Mouse (Mus musculus) embryonic facial prominence, embryonic 14.5 days (tissue): Measurements from ENCODE around the gene Hoxc5. TPM values are rescaled to one million over a fixed set of nuclear protein-coding genes. Genes with fewer than 3 reads are reported as not detected.

ENCODE experiments used
- ATAC-seq: fragments of 200-750 bp; cut with Nextera tagmentation; 2 replicates; pipeline ENCODE4 v1.8.0; 2017; ENCODE audit warnings: low read depth, moderate number of reproducible peaks, moderate TSS enrichment
- DNase-seq: peaks from one replicate; pipeline ENCODE4 v3.0.0-alpha.2; 2015; ENCODE audit warnings: low spot score
- H3K27ac ChIP-seq: fragments of 300-500 bp; sonication (generic); replicated peaks from 2 replicates; pipeline ENCODE4 v1.5.1; 2014; ENCODE audit warnings: low read depth, mild to moderate bottlenecking, low read length, moderate library complexity
- H3K27me3 ChIP-seq: fragments of 300-500 bp; sonication (generic); replicated peaks from 2 replicates; pipeline ENCODE4 v1.6.1; 2014; ENCODE audit warnings: low read length; ENCODE audit not compliant: control insufficient read depth, insufficient read depth
- H3K36me3 ChIP-seq: fragments of 300-500 bp; sonication (generic); 2 replicates; pipeline ENCODE4 v1.6.1; 2014; ENCODE audit warnings: low read length, mixed read lengths; ENCODE audit not compliant: control insufficient read depth, insufficient read depth
- H3K4me1 ChIP-seq: fragments of 300-500 bp; sonication (generic); 2 replicates; pipeline ENCODE4 v1.6.1; 2014; ENCODE audit warnings: antibody characterized with exemption, low read length; ENCODE audit not compliant: control insufficient read depth, insufficient read depth
- H3K4me2 ChIP-seq: fragments of 300-500 bp; sonication (generic); 2 replicates; pipeline ENCODE4 v1.6.1; 2014; ENCODE audit warnings: low read depth, mild to moderate bottlenecking, low read length, moderate library complexity, mixed read lengths
- H3K4me3 ChIP-seq: fragments of 300-500 bp; sonication (generic); 2 replicates; pipeline ENCODE4 v1.5.1; 2014; ENCODE audit warnings: low read depth, mild to moderate bottlenecking, low read length
- H3K9ac ChIP-seq: fragments of 300-500 bp; sonication (generic); 2 replicates; pipeline ENCODE4 v1.6.1; 2014; ENCODE audit warnings: low read depth, mild to moderate bottlenecking, low read length, moderate library complexity, mixed read lengths
- H3K9me3 ChIP-seq: fragments of 300-500 bp; sonication (generic); 2 replicates; pipeline ENCODE4 v1.6.1; 2016; ENCODE audit warnings: low read length; ENCODE audit not compliant: control insufficient read depth
- WGBS: fragments of 180-500 bp; shearing (Covaris S2); extraction: QIAGEN DNeasy Blood & Tissue Kit; methylation state at CpG from one replicate; pipeline ENCODE4 v1.1.7; 2014; 5-methylcytosine and 5-hydroxymethylcytosine counted together
- polyA plus RNA-seq: library from polyadenylated mRNA; unstranded; fragments of >200 nt; fragmentation: Nextera tagmentation; extraction: Ambion mirVana; gene quantifications from 2 replicates; pipeline ENCODE4 v1.2.1, GENCODE M21; 2014

Hoxc5 gene
- polyA plus RNA-seq, 1 experiment from 2014 or later = 0.96 TPM

DNA sequence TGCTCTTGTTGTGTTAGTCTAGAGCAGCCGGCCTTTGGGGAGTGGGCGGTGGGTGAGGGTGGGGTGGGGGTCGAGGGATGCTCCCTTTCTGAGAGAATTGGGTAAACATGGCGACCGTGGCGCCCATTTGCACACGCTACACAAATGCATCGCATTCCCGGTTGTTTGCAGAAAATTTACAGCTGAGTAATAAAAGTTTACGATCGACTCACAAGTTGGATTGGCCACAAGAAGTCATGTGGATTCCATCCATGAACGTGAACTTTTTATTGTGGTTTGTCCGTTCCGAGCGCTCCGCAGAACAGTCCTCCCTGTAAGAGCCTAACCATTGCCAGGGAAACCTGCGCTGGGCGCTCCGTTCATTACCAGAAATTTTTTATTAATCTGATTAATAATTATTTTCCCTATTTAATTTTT, 30.7 kb downstream of the Hoxc5 start, which contains the start of gene Hoxc6:
Gene Hoxc6, plus strand, starts transcription at position 319 of the 417 bp plus-strand sequence.
- peaks cover 98% of the 10 kb centered on the region for H3K27me3 ChIP-seq
- H3K4me3 ChIP-seq = peak within 1 kb of the TSS; percentile 44
- peak within 1 kb of the TSS; percentile 72 for H3K4me2 ChIP-seq
- WGBS = 2% methylated on average over 19 of the region's 19 CpGs
- DNase-seq (no peak), ATAC-seq (no peak)
- H3K4me1 ChIP-seq = peaks cover 15% of the 10 kb centered on the region; the same call in 1 of the 2 replicates
- H3K27ac ChIP-seq = no peak within 1 kb of the TSS
- H3K9ac ChIP-seq = no peak within 1 kb of the TSS
- no peaks in the 10 kb centered on the region for H3K9me3 ChIP-seq
- no peaks in the 10 kb centered on the region for H3K36me3 ChIP-seq

DNA sequence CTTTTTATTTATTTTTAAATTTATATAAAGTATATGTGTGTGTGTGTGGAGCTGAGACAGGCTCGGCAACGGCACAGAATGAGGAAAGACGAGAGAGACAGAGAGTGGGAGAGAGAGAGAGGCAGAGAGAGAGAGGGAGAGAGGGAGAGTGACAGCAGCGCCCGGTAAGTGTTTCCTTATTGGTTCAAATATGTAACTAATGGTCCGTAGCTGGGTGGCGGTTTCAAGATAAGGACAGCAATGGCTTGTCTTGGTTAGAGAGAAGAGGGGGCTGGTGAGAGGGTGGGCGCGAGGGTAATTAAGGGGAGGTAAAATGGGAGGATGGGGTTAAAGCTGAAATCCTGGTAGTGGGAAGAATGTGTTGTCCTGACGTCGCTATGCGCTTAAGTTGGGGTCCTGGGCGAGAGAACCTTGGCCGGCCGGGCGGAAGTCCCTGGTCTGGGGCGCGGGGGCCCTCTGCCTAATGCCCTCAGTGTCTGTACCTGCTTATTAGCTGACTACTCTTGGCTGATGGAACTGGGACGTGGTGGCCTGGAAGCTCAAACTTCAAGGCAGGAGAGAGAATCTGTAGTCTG, 31.5 kb downstream of the Hoxc5 start:
- no peak overlapping the region for H3K9ac ChIP-seq
- no peak overlapping the region for H3K27ac ChIP-seq

DNA sequence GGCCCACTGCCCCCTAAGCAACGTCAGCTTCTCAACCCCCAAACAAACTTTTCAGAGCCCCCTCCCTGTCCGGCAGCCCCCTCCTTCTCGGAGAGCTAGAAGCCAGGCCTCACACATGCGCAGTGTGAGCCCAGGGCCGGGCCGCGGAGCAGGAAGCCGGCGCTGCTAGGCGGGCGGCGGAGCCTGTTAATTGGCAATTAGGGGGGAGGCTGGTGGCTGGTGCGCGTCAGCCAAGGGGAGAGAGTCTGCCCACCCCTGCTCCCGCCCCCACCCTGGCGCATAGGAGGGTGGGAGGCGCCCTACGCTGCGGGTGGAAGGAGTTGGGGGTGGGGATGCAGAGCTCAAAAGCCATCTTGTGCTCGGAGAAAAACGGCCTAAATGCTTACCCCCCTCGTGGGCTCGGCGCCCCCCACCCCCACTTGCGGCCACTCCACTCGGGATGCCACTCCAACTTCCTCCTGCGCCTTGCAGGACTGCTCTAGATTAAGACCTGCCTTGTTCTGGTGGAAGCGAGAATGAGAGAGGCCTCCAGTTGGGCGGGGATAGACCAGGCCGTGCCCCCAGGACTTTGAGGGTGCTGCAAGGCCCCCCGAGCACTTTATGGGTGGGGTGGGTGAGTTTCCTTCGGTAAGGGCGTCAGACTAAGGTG, 32.1 kb downstream of the Hoxc5 start:
- DNase-seq (peak; percentile 64), ATAC-seq (peak; percentile 81)
- under 1% methylated on average over 23 of the region's 33 CpGs for WGBS
- H3K4me2 ChIP-seq = peak overlapping the region; percentile 72
- peaks cover 15% of the 10 kb centered on the region; the same call in 1 of the 2 replicates for H3K4me1 ChIP-seq
- no peak overlapping the region for H3K27ac ChIP-seq
- H3K4me3 ChIP-seq = peak overlapping the region; percentile 44
- H3K27me3 ChIP-seq = peaks cover 100% of the 10 kb centered on the region
- peak overlapping the region; percentile 49 for H3K9ac ChIP-seq
- no peaks in the 10 kb centered on the region for H3K36me3 ChIP-seq
- no peaks in the 10 kb centered on the region for H3K9me3 ChIP-seq

More for the DNA sequence above, 31.5 kb downstream of the Hoxc5 start:
- DNase-seq (no peak), ATAC-seq (no peak)
- H3K9me3 ChIP-seq = no peaks in the 10 kb centered on the region
- peaks cover 15% of the 10 kb centered on the region; the same call in 1 of the 2 replicates for H3K4me1 ChIP-seq
- WGBS = 1% methylated on average over 17 of the region's 19 CpGs
- no peaks in the 10 kb centered on the region for H3K36me3 ChIP-seq
- H3K27me3 ChIP-seq = peaks cover 99% of the 10 kb centered on the region
- peak overlapping the region; percentile 44 for H3K4me3 ChIP-seq
- H3K4me2 ChIP-seq = peak overlapping the region; percentile 72

DNA sequence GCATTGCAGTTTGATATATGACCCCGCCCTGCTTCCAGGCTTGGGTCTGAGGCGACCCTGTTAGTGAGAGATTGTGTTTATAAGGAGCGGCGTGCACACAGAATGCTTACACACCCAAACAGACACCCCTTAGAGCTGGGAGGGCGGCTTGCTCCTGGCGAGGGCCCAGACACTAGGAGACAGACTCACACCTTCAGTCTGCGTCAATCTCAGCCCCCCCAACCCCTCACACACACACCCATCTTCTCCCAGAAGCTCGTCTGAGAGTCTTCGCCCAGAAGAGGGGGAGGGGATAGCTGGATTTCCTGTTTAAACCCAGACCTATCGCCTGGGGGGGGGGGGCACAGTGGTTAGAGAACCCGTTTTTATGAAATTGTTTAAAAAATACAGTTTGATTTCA, 32.7 kb downstream of the Hoxc5 start:
- DNase-seq = no peak
- H3K27ac ChIP-seq = no peak overlapping the region
- peak overlapping the region; percentile 44 for H3K4me3 ChIP-seq

DNA sequence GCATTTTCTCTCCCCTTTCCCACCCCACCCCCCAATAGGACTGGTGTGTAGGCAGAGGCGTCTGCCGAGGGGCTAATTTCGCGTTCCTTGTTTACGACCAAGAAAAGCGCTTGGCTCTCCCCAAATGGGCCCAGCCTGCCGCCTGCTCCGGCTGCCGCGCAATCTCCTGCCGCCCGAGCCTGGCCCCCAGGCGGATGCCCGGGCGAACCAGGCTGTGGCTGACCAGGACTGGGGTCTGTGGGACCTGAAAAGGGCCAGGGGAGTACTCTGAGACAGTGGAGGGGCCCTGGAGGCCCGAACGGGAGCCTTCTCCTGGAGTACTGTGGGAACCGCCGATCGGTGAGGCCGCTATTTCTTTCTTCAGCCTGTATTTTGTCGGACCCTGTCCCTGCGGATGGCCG, 33.3 kb downstream of the Hoxc5 start:
- peak overlapping the region; percentile 15; the same call in 1 of the 2 replicates for H3K4me2 ChIP-seq
- H3K4me3 ChIP-seq = peak overlapping the region; percentile 4; the same call in 1 of the 2 replicates
- peaks cover 15% of the 10 kb centered on the region; the same call in 1 of the 2 replicates for H3K4me1 ChIP-seq
- DNase-seq (no peak), ATAC-seq (no peak)
- 3% methylated on average over 23 of the region's 24 CpGs for WGBS
- H3K27me3 ChIP-seq = peaks cover 100% of the 10 kb centered on the region
- no peak overlapping the region for H3K9ac ChIP-seq
- no peaks in the 10 kb centered on the region for H3K9me3 ChIP-seq
- no peaks in the 10 kb centered on the region for H3K36me3 ChIP-seq
- H3K27ac ChIP-seq = no peak overlapping the region

More for the DNA sequence above, 32.7 kb downstream of the Hoxc5 start:
- Histone ChIP-seq H3K27me3 (peaks cover 100% of the 10 kb centered on the region), H3K9me3 (no peaks in the 10 kb centered on the region), H3K36me3 (no peaks in the 10 kb centered on the region), H3K4me2 (peak overlapping the region; percentile 72), H3K4me1 (peaks cover 15% of the 10 kb centered on the region; the same call in 1 of the 2 replicates), H3K9ac (no peak overlapping the region)
- peak; percentile 26; the same call in 1 of the 2 replicates for ATAC-seq
- 0% methylated on average over 10 of the region's 11 CpGs for WGBS

DNA sequence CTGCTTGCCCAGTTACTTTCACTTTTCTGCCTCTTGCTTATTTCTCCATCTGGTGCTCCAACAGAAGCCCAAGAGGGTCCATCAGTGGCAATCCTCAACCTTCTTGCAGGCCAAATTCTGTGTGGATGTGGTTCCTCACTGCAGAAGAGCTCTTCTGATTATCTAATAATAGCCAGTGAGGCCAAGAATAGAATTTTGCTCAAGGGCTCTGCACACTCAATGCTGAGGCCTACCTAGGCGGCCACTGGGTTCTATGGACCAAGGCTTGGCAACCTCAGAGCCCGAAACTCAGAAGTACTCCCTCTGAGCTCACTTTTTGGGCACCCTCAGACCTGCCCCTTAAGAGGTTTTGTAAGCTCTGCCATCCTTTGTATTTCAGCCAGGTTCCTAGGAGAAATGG, 34.1 kb downstream of the Hoxc5 start:
- Histone ChIP-seq H3K9ac (no peak overlapping the region), H3K4me3 (no peak overlapping the region), H3K27me3 (peaks cover 100% of the 10 kb centered on the region), H3K4me1 (peaks cover 15% of the 10 kb centered on the region; the same call in 1 of the 2 replicates), H3K36me3 (no peaks in the 10 kb centered on the region), H3K9me3 (no peaks in the 10 kb centered on the region), H3K4me2 (no peak overlapping the region), H3K27ac (no peak overlapping the region)
- DNase-seq (no peak), ATAC-seq (no peak)
- WGBS = 13% methylated on average over 2 of the region's 2 CpGs

DNA sequence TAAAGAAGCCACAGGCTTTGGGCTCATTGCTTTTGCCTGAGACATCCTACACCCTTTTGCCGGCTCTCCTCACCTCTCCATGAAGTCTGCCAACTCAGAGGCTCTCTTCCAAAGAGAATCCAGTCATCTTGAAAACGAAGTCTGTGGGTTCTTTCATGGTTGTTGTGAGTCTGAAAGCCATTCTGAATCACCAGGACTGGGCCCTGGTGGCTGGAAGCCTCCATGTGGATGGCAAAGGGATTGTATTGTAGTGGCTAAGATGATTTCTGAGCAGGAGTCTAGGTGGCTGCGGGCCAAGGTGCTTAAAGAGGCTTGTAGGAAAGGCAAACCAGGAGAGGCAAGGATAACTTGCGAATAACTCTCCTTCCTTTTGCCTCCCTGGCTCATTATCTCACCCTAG, 34.9 kb downstream of the Hoxc5 start:
- H3K4me1 ChIP-seq = peaks cover 15% of the 10 kb centered on the region; the same call in 1 of the 2 replicates
- H3K36me3 ChIP-seq = no peaks in the 10 kb centered on the region
- no peak for DNase-seq
- H3K9me3 ChIP-seq = no peaks in the 10 kb centered on the region
- H3K4me3 ChIP-seq = no peak overlapping the region
- peaks cover 100% of the 10 kb centered on the region for H3K27me3 ChIP-seq
- WGBS = 11% methylated on average over 4 of the region's 4 CpGs
- H3K27ac ChIP-seq = no peak overlapping the region
- no peak overlapping the region for H3K9ac ChIP-seq
- no peak overlapping the region for H3K4me2 ChIP-seq
- ATAC-seq = no peak

DNA sequence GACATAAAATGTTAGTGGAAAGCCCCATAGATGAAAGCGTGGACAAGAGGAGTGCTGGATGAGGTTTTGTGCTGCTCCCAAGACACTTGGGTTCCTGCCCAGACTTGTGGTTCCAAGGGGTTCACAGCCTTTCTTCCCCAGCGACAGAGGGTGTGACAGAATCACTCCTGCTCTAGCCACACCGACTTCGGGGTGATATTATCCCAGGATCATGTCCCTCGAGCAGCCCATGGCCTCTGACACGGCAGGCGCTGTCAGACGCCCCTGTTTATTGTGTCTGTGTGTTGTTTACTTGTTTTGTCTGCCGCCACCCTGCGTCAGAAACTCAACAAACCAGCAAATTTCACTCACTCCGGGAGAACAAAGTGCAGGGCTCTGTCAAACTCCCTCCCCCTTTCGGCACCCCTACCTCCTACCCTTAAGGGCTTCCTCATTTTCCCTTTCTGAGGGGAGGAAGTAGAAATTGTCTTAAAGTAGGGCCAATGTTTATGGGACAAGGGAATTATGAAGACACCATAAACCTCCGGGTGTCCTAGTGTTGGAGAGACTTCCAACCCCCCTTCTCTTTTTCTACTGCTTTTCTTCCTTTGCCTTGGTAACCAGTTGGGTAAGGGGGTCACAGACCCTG, 35.7 kb downstream of the Hoxc5 start:
- Histone ChIP-seq H3K27me3 (peaks cover 100% of the 10 kb centered on the region), H3K4me2 (no peak overlapping the region), H3K4me3 (no peak overlapping the region), H3K9me3 (no peaks in the 10 kb centered on the region), H3K9ac (no peak overlapping the region), H3K4me1 (peaks cover 15% of the 10 kb centered on the region; the same call in 1 of the 2 replicates), H3K27ac (no peak overlapping the region), H3K36me3 (no peaks in the 10 kb centered on the region)
- DNase-seq = no peak
- WGBS = 4% methylated on average over 13 of the region's 13 CpGs
- no peak for ATAC-seq
